Mouse (Mus musculus) R1 (cell line): ENCODE results near the gene Nkain4.
A peak's percentile ranks its signal among the peaks of the same experiment; 100 is the strongest.

Source experiments
- DNase-seq: peaks from one replicate; pipeline ENCODE4 v3.0.0-alpha.2; 2018; ENCODE audit warnings: low read depth, low spot score

Nkain4 gene

DNA sequence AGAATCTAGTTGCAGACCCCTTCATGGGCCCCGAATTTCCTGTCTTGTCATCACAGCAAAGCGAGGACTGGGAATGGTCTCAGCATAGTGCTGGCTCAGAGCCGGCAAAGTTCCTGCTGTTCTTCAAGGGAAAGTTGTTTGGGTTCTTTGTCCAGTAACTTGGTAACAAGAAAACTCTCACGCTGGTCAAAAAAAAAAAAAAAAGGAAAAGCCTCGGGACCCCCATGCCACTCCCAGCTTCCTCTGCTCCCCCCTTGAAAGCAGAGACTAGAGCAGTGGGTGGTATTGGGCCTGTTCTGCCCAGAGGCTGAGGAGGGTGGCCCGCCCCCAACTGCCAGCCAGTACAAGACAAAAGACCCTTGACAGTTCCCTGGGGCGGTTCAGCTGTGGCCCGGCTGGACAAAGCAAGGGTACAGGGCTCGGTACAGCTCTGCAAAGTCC, 1.7 kb downstream of the Nkain4 start:
- DNase-seq = peak; percentile 57

- DNase-seq = peak; percentile 79
Observed at GRCm38 (mm10) chr2:180949947-180950346, 4.6 kb downstream of the Nkain4 start.

- DNase-seq = no peak
Observed at GRCm38 (mm10) chr2:180941869-180942268, 12.6 kb downstream of the Nkain4 start.

DNA sequence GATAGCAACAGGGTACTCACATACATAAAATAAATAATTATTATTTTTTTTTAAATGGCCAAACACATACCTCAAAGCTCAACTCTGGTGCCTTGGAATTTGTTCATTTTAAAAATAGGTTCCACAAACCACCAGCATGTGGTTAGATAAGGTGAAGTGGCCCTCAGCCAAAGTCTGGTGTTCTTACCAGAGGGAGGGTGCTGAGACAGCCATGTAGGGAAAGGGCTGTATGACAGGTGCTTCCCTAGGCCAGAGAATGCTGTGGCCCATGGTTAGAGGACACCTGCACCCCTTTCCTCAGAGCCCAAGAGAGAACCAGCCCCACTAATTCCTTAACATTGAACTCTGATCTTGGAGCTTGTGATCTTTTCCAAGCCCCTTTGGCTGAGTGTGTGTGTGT, 14.3 kb downstream of the Nkain4 start:
- no peak for DNase-seq

DNA sequence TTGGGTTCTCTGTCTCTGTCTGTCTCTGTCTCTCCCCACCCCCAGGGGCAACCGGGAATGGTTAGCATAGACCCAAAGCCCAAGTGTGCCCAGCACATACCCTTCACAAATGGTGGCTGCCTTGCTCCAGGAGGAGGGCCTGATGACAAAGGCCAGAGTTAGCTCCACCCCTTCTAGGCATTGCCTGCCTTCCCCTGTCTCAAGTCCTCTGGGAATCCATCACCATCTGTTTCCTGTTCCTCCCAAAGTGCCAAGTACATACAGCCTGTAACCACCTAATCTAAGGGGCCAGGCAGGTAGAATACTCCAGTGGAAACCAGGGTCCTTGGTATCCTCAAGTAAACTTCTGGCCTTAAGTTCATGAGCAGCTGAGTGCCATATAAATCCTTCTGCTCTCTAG, 22.1 kb downstream of the Nkain4 start:
- DNase-seq = peak; percentile 28

GRCm38 (mm10) chr2:180928723-180929122, 25.8 kb downstream of the Nkain4 start, which contains the start of gene Birc7:
Gene Birc7, plus strand, starts transcription at chr2:180929023.
- peak; percentile 16 for DNase-seq

DNA sequence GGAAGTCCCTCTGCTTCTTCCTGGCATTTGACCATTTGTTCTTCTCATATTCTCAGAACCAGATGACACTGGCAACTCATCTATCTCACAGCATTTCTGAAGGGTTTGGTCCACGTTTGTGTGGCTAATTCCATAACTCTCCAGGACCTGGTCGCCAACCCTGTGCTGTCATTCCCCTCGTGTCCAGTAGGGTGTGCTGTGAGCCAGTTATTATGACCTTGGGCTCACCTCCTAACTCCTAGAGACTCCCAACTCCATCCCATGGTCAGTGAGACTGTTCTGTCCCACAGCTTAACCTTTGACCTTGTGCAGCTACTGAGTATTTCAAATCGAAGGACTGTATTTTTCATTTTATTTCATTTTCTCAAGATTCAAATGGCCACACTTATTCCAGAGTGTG, 29.3 kb downstream of the Nkain4 start:
- peak; percentile 71 for DNase-seq

- DNase-seq = no peak
Observed at GRCm38 (mm10) chr2:180922739-180923138, 31.8 kb downstream of the Nkain4 start.

DNA sequence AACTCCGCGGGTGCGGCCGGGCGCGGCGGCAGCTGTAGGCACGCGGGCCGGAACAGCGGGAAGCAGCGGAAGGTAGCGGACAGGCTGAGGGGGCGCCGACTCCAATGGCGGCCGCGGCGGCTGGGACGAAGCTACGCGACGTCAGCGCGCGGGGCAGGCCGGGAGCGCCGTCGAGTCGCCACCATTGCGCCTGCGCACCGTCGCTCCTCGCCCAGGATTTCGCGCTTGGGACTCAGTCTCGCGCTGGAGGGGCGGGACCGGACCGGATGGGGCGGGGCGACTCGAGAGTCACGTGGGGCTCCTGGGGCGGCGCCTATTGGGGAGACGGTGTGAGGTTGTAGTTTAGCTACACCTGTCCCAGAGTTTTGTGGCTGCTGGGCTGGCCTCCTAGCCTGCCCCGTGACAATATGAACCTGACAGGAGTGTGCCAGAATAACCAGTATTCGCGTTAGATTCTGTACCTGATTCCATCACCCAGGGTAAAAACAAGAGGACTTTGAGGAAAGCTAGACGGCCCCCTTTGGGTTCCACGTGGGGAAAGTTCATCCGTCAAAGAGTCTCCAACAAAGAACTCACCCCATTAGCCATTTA, 33.6 kb downstream of the Nkain4 start, which contains the start of gene Ythdf1:
TSS of gene Ythdf1 (minus strand) at position 140 of the 591 bp plus-strand sequence.
- peak; percentile 96 for DNase-seq

DNA sequence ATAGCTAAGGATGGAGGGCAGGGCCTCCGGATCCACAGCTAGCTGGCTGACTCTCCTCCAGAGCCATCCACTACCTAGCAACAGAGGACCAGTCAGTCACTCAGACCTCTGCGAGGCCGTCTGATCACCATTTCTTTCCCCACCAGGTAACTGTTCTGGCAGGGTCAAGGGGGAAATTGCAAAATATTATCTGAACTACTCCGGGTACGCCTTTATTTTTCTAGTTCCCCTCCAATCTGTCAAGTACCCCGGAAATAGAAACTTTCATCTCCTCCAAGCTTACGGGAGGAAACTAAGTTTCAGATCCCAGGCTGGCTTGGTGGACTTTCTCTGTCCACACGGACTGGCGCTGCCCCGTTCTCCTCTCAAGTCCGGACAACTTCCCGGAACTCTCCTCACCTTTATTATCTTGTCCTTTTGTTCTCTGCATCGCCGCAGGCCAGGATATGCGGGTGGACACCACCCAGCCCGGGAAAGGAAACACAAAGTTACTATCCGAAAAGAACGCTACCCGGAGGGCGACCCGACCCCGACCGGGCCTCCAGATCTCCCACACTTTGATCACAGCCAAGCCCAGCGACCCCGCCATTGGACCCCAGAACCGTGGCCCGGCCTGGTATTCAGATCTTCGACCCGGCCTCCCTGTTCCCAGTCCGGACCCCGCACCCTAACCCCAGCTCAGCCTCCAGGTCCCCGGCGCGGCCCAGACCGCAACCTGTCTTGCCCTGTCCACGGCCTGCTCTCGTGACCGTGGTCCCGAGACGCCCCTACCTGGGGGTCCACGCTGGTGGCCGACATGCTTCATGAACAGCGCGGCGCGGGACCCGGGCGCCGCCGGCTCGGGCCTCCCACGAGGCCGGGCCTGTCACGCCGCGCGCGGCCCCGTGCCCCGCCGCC, 34.3 kb downstream of the Nkain4 start:
- peak; percentile 38 for DNase-seq

- DNase-seq = no peak
Observed at GRCm38 (mm10) chr2:180915886-180916433, 38.5 kb downstream of the Nkain4 start.

- peak; percentile 20 for DNase-seq
Observed at GRCm38 (mm10) chr2:180910928-180911327, 43.6 kb downstream of the Nkain4 start.

DNA sequence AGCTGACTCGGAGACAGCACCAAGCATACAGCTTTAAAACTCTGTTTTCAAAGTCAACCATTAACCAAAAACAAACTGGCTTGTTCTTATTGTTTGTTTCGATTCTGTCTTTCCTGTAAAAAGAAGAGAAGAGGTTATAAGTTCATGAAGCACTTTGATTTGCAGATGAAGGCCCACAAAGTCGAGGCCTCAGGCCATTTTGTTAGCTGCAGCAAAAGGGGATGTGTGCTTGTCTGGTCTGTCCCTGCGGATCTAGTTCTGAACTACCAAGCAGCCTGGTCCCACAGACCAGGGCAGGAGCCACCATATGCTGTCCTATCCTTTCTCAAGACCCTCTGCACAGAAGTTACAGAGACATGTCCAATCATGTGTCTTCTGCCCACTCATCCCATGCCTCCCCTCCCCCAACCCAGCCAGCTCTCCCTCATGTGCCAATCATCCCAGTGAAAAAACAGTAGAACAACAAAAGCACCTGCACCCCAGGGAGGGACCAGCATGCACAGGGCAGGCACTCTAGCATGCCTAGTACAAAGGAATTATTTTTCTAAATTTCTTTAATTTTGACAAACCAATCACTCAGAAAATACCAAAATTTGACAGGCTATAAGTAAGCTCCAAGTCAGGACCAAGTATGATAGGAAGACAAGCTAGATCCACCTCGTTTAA, 48.8 kb downstream of the Nkain4 start:
- DNase-seq = peak; percentile 61

GRCm38 (mm10) chr2:180904435-180905208, 49.9 kb downstream of the Nkain4 start:
- no peak for DNase-seq

DNA sequence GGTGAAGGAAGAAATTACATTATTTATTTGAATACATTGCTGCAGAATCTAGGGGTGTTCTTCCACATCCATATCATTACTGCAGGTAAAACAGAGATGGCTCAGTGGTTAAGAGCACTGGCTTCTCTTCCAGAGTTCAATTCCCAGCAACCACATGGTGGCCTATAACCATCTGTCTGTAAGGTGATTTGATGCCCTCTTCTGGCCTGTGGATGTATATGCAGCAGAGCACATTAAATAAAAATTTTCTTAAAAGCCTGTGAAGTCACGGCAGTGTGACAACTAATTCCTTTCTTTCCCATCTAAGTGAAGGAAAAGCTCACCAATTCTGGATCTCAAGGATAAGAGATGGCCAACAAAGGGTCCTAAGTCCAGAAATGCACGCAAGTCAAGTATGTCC, 52.4 kb downstream of the Nkain4 start:
- peak; percentile 80 for DNase-seq

- DNase-seq = no peak
Observed at GRCm38 (mm10) chr2:180897857-180898256, 56.6 kb downstream of the Nkain4 start.

DNA sequence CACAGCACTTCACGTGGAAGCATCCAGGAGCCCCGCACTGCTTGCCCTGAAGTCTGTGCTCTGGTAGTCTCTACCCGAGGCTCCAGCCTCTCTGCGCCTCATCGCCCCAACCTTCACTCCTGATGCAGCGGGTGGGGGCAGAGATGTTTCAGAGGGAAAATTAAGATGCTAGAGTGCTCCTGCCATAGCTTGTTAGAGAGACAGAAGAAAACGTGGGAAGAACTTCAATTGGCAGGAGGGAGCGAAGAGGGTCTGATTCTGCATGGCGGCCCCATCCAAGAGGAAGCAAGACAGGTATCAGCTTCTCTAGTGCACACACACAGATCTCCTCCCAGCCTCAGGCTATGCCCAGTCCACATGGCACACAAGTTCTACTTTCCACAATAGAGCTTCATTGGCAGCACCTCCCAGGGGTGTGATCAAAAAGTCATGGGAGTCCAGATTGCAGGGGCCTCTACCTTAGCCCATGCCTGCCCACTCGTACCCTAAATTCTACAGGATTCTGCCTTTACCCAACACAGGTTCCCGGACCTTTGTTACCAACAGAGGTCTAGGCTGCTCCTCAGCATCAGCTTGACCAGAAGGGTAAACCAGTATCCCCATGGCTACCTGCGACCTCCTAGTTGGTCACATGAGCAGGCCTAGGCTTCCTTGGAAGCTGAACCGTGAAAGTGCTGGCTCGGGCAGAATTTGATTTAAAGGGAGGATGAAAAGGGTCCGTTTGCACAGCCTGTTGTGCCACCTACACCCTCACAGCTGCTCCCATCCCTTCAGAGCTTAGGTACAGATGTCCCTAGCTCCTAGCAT, 57.5 kb downstream of the Nkain4 start:
- DNase-seq = no peak

- no peak for DNase-seq
Observed at GRCm38 (mm10) chr2:180895837-180896525, 58.5 kb downstream of the Nkain4 start.

- no peak for DNase-seq
Observed at GRCm38 (mm10) chr2:180895321-180895720, 59.2 kb downstream of the Nkain4 start.

GRCm38 (mm10) chr2:180894734-180895133, 59.8 kb downstream of the Nkain4 start:
- DNase-seq = peak; percentile 91
